Mouse (Mus musculus): Measurements from ENCODE around the gene Pid1. TPM values are rescaled to one million over a fixed set of nuclear protein-coding genes. Genes with fewer than 3 reads are reported as not detected.

Gene Pid1
- total and polyA plus RNA-seq, 3 experiments = not detected

- Histone ChIP-seq H3K9me3 (replicated peaks; ENCODE audit: low read length) (no peaks in the 10 kb centered on the region), H3K4me3 (replicated peaks in 1 of 3; ENCODE audit: low read depth in 2 of 3, low read length in 2 of 3, poor library complexity in 1 of 3) (no peak overlapping the region), H3K79me2 (replicated peaks; ENCODE audit: control insufficient read depth, extremely low read depth, insufficient read depth, poor library complexity, severe bottlenecking) (no peaks in the 10 kb centered on the region), H3K27ac (ENCODE audit: insufficient read depth, low read depth) (no peak overlapping the region), H3K9ac (ENCODE audit: insufficient read depth, low read depth) (no peak overlapping the region), H3K36me3 (replicated peaks in 1 of 2; ENCODE audit: control insufficient read depth in 1 of 2, insufficient read depth in 1 of 2, low read length in 1 of 2) (no peaks in the 10 kb centered on the region), H3K4me1 (ENCODE audit: control insufficient read depth in 1 of 2, insufficient read depth in 2 of 2) (no peaks in the 10 kb centered on the region), H3K4me2 (ENCODE audit: insufficient read depth, low read depth, poor library complexity, severe bottlenecking) (no peak overlapping the region), H3K27me3 (replicated peaks) (no peaks in the 10 kb centered on the region)
- DNase-seq (ENCODE audit: extremely low read depth) = no peak
- TF ChIP-seq RCOR1 (conservative IDR thresholded peaks at IDR 0.05; ENCODE audit: low read depth, low read length) (no peak), ETS1 (conservative IDR thresholded peaks at IDR 0.05; ENCODE audit: low read depth, low read length) (no peak), MYC (IDR thresholded peaks at IDR 0.05; ENCODE audit: low read depth, low read length) (no peak), IRF4 (IDR thresholded peaks at IDR 0.05; ENCODE audit: low read depth, low read length) (no peak), MAX (IDR thresholded peaks at IDR 0.05; ENCODE audit: low read length) (no peak), USF1 (IDR thresholded peaks at IDR 0.05; ENCODE audit: low read depth, low read length) (no peak), BHLHE40 (IDR thresholded peaks at IDR 0.05; ENCODE audit: low read depth, low read length) (no peak)
- in situ Hi-C loops (cut with MboI; ENCODE audit: low pct_ligation_motif_present, low pct_unique_long_range_greater_than_20kb, low sequenced_read_pairs) = no loop called here
- dilution Hi-C loops (cut with MboI; ENCODE audit: extremely low pct_ligation_motif_present, extremely low pct_unique_long_range_greater_than_20kb, low sequenced_read_pairs) = no loop called here
Observed at GRCm38 (mm10) chr1:84272951-84273350, 91.0 kb downstream of the Pid1 start.

- DNase-seq (ENCODE audit: extremely low read depth) = no peak
- Histone ChIP-seq H3K27ac (ENCODE audit: insufficient read depth, low read depth) (no peak overlapping the region), H3K9me3 (replicated peaks; ENCODE audit: low read length) (no peaks in the 10 kb centered on the region), H3K4me1 (ENCODE audit: control insufficient read depth in 1 of 2, insufficient read depth in 2 of 2) (no peaks in the 10 kb centered on the region), H3K79me2 (replicated peaks; ENCODE audit: control insufficient read depth, extremely low read depth, insufficient read depth, poor library complexity, severe bottlenecking) (no peaks in the 10 kb centered on the region), H3K36me3 (replicated peaks in 1 of 2; ENCODE audit: control insufficient read depth in 1 of 2, insufficient read depth in 1 of 2, low read length in 1 of 2) (no peaks in the 10 kb centered on the region), H3K27me3 (replicated peaks) (no peaks in the 10 kb centered on the region), H3K4me3 (replicated peaks in 1 of 3; ENCODE audit: low read depth in 2 of 3, low read length in 2 of 3, poor library complexity in 1 of 3) (no peak overlapping the region), H3K9ac (ENCODE audit: insufficient read depth, low read depth) (no peak overlapping the region), H3K4me2 (ENCODE audit: insufficient read depth, low read depth, poor library complexity, severe bottlenecking) (no peak overlapping the region)
- dilution Hi-C loops (cut with MboI; ENCODE audit: extremely low pct_ligation_motif_present, extremely low pct_unique_long_range_greater_than_20kb, low sequenced_read_pairs) (no loop called here), in situ Hi-C loops (cut with MboI; ENCODE audit: low pct_ligation_motif_present, low pct_unique_long_range_greater_than_20kb, low sequenced_read_pairs) (no loop called here)
- TF ChIP-seq ZKSCAN1 (IDR thresholded peaks at IDR 0.05; ENCODE audit: borderline replicate concordance, low read depth, low read length) (no peak), JUND (conservative IDR thresholded peaks at IDR 0.05; ENCODE audit: low read depth, low read length) (no peak), ZNF384 (IDR thresholded peaks at IDR 0.05; ENCODE audit: low read depth, low read length) (no peak), SMC3 (IDR thresholded peaks at IDR 0.05; ENCODE audit: low read depth, low read length) (no peak)
Observed at GRCm38 (mm10) chr1:84271712-84272200, 92.2 kb downstream of the Pid1 start.

GRCm38 (mm10) chr1:84257656-84258055 is 106.3 kb downstream of the Pid1 start:
- H3K27ac ChIP-seq (ENCODE audit: insufficient read depth, low read depth) = no peak overlapping the region
- H3K36me3 ChIP-seq (replicated peaks in 1 of 2; ENCODE audit: control insufficient read depth in 1 of 2, insufficient read depth in 1 of 2, low read length in 1 of 2) = no peaks in the 10 kb centered on the region
- no peaks in the 10 kb centered on the region for H3K9me3 ChIP-seq (replicated peaks; ENCODE audit: low read length)
- H3K9ac ChIP-seq (ENCODE audit: insufficient read depth, low read depth) = no peak overlapping the region
- H3K79me2 ChIP-seq (replicated peaks; ENCODE audit: control insufficient read depth, extremely low read depth, insufficient read depth, poor library complexity, severe bottlenecking) = no peaks in the 10 kb centered on the region
- no peaks in the 10 kb centered on the region for H3K4me1 ChIP-seq (ENCODE audit: control insufficient read depth in 1 of 2, insufficient read depth in 2 of 2)
- H3K4me3 ChIP-seq (replicated peaks in 1 of 3; ENCODE audit: low read depth in 2 of 3, low read length in 2 of 3, poor library complexity in 1 of 3) = no peak overlapping the region
- H3K4me2 ChIP-seq (ENCODE audit: insufficient read depth, low read depth, poor library complexity, severe bottlenecking) = no peak overlapping the region
- no peaks in the 10 kb centered on the region for H3K27me3 ChIP-seq (replicated peaks)
- dilution Hi-C loops (cut with MboI; ENCODE audit: extremely low pct_ligation_motif_present, extremely low pct_unique_long_range_greater_than_20kb, low sequenced_read_pairs) = no loop called here
- no peak for DNase-seq (ENCODE audit: extremely low read depth)
- in situ Hi-C loops (cut with MboI; ENCODE audit: low pct_ligation_motif_present, low pct_unique_long_range_greater_than_20kb, low sequenced_read_pairs) = no loop called here
- TF ChIP-seq MEF2A (IDR thresholded peaks at IDR 0.05; ENCODE audit: borderline replicate concordance, low read depth, low read length) (no peak), KAT2A (IDR thresholded peaks at IDR 0.05; ENCODE audit: insufficient replicate concordance, low read length) (no peak), JUN (IDR thresholded peaks at IDR 0.05; ENCODE audit: insufficient read depth, low read depth, low read length) (no peak), HCFC1 (IDR thresholded peaks at IDR 0.05; ENCODE audit: low read depth, low read length) (no peak), MXI1 (IDR thresholded peaks at IDR 0.05; ENCODE audit: low read depth, low read length) (no peak), RAD21 (IDR thresholded peaks at IDR 0.05; ENCODE audit: low read depth, low read length) (no peak), BHLHE40 (IDR thresholded peaks at IDR 0.05; ENCODE audit: low read depth, low read length) (no peak), JUND (conservative IDR thresholded peaks at IDR 0.05; ENCODE audit: low read depth, low read length) (no peak), ZC3H11A (IDR thresholded peaks at IDR 0.05; ENCODE audit: low read depth, low read length) (no peak), UBTF (IDR thresholded peaks at IDR 0.05; ENCODE audit: low read depth, low read length) (no peak), TCF12 (IDR thresholded peaks at IDR 0.05; ENCODE audit: low read depth, low read length) (no peak), USF2 (conservative IDR thresholded peaks at IDR 0.05; ENCODE audit: low read depth, low read length) (no peak), USF1 (IDR thresholded peaks at IDR 0.05; ENCODE audit: low read depth, low read length) (no peak), POLR2A (IDR thresholded peaks at IDR 0.05; ENCODE audit: low read depth, low read length) (no peak), NRF1 (IDR thresholded peaks at IDR 0.05; ENCODE audit: low read depth, low read length) (no peak), GABPA (IDR thresholded peaks at IDR 0.05; ENCODE audit: insufficient replicate concordance, low read depth, low read length) (no peak), ZKSCAN1 (IDR thresholded peaks at IDR 0.05; ENCODE audit: borderline replicate concordance, low read depth, low read length) (no peak), TBP (conservative IDR thresholded peaks at IDR 0.05; ENCODE audit: low read depth, low read length) (no peak), ELF1 (IDR thresholded peaks at IDR 0.05; ENCODE audit: low read depth, low read length) (no peak)

Measured in CH12.LX (cell line).